In the genomic region with DNA sequence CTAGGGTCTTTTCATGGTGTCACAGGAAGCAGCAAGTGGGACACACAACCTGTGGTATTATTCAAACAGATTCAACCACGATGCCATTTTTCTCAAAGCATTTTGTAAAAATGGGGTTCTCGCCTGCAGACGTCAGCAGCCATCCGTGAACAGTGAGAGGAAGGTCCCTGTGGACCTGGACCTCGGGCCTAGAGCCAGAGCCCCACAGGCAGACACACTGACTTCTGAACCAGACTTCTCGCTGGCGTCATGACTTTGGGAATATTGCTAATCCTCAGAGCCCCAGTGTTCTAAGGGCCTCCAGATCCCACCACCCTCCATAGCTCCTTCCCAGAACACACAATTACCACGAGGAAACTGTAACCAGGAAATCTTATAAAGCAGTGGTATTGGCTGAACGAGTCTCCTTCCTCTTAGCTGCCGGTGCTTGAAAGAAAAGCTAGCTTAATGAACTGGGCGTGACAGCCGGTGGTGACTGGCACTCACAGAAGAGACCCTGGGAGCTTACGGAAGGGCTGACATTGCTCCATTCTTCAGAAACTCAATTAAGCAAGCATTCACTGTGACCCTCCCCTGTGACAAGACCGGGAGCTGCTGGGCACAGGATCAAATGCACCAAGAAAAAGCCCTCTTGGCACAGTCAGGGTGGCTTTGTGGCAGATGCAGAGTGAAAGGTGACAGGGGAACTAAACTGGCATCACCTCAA, we compare ENCODE assay signal across 21 mouse cellular contexts. TPM values are rescaled to one million over a fixed set of nuclear protein-coding genes. Genes with fewer than 3 reads are reported as not detected.
A peak's percentile ranks its signal among the peaks of the same experiment; 100 is the strongest.
DNase-seq lines count a peak whose midpoint lies in the region; ATAC-seq and TF ChIP-seq lines count a peak whose summit lies in the region.
"Had no signal": no experiment of that assay in that cellular context is flagged by ENCODE, and none has a peak within 500 bp of the region (broad histone marks: within the 10 kb centered on the region; RNA-seq: fewer than 3 reads in every experiment).

No protein-coding gene starts in this region.

- no peak overlapping the region for H3K4me3 ChIP-seq in kidney, embryonic 14.5 days (ENCODE audit: low read length)
- no peak overlapping the region for H3K4me3 ChIP-seq in forebrain, embryonic 11.5 days (ENCODE audit: low read depth, low read length)
- H3K4me3 ChIP-seq: embryonic facial prominence, embryonic 12.5 days; intestine, embryonic 15.5 days; limb, embryonic 15.5 days; megakaryocyte, embryonic 14.5 days had no signal

- H3K27ac ChIP-seq in kidney, embryonic 14.5 days (ENCODE audit: low read depth, low read length): no peak overlapping the region
- no peak overlapping the region for H3K27ac ChIP-seq in forebrain, embryonic 11.5 days (ENCODE audit: low read depth, low read length)
- H3K27ac ChIP-seq: embryonic facial prominence, embryonic 12.5 days; intestine, embryonic 15.5 days; limb, embryonic 15.5 days had no signal

- H3K27me3 ChIP-seq in kidney, embryonic 14.5 days (ENCODE audit: control insufficient read depth, insufficient read depth, low read length): 0 out of 2 replicates have a peak, but pooled peaks cover 4% of the 10 kb centered on the region
- H3K27me3 ChIP-seq in forebrain, embryonic 11.5 days (ENCODE audit: control insufficient read depth, insufficient read depth, low read length): no peaks in the 10 kb centered on the region
- H3K27me3 ChIP-seq: embryonic facial prominence, embryonic 12.5 days; intestine, embryonic 15.5 days; limb, embryonic 15.5 days had no signal

- TF ChIP-seq POLR2A in brain, embryonic 14.5 days (IDR thresholded peaks at IDR 0.05; ENCODE audit: borderline replicate concordance, extremely low read depth, insufficient read depth, insufficient read length, poor library complexity, severe bottlenecking): no peak

- ATAC-seq in kidney, embryonic 14.5 days (ENCODE audit: low FRiP score, low TSS enrichment): no peak
- ATAC-seq in forebrain, embryonic 11.5 days (replicated peaks; ENCODE audit: low FRiP score): peak; percentile 58
- peak; percentile 64 for ATAC-seq in megakaryocyte progenitor cell, adult 5-6 weeks (replicated peaks; ENCODE audit: poor library complexity)
- ATAC-seq in monocyte, adult 5-6 weeks (replicated peaks; ENCODE audit: insufficient number of reproducible peaks, low FRiP score, low TSS enrichment, poor library complexity, severe bottlenecking): no peak
- ATAC-seq: intestine, embryonic 15.5 days had no signal

- no peaks in the 10 kb centered on the region for H3K4me1 ChIP-seq in kidney, embryonic 14.5 days (ENCODE audit: control insufficient read depth, insufficient read depth, low read length)
- H3K4me1 ChIP-seq in forebrain, embryonic 11.5 days (replicated peaks; ENCODE audit: control insufficient read depth, insufficient read depth, low read length): peaks cover 3% of the 10 kb centered on the region; the same call in 1 of the 2 replicates
- H3K4me1 ChIP-seq: embryonic facial prominence, embryonic 12.5 days; intestine, embryonic 15.5 days had no signal

- DNase-seq in kidney, adult 18-20 months: peak; percentile 41
- DNase-seq in brain, embryonic 14.5 days (ENCODE audit: low read depth): peak; percentile 87
- DNase-seq in forebrain, embryonic 11.5 days (ENCODE audit: low spot score): peak; percentile 56
- DNase-seq in cerebellum, adult 9-11 months: no peak
- DNase-seq: adrenal gland, postnatal 36 days; cerebellum, adult 18-20 months; gastrocnemius, postnatal 25 days; lung, embryonic 14.5 days had no signal

- 46% methylated on average over 14 of the region's 14 CpGs for WGBS in kidney, embryonic 14.5 days
- 25% methylated on average over 14 of the region's 14 CpGs for whole genome bisulfite sequencing in forebrain, embryonic 11.5 days

- H3K9ac ChIP-seq in kidney, embryonic 14.5 days (ENCODE audit: low read depth, low read length): no peak overlapping the region
- H3K9ac ChIP-seq in forebrain, embryonic 11.5 days (ENCODE audit: low read length): no peak overlapping the region
- H3K9ac ChIP-seq: embryonic facial prominence, embryonic 12.5 days; intestine, embryonic 15.5 days; limb, embryonic 15.5 days; lung, embryonic 14.5 days had no signal

- H3K4me2 ChIP-seq in kidney, embryonic 14.5 days (replicated peaks; ENCODE audit: low read depth, low read length): no peak overlapping the region
- 0 out of 2 replicates have a peak overlapping the region, but pooled peaks have one; percentile 21 for H3K4me2 ChIP-seq in forebrain, embryonic 11.5 days (ENCODE audit: low read depth, low read length, severe bottlenecking)
- H3K4me2 ChIP-seq: embryonic facial prominence, embryonic 12.5 days; intestine, embryonic 15.5 days; limb, embryonic 15.5 days; lung, embryonic 14.5 days had no signal

- TF ChIP-seq CTCF in brain, embryonic 14.5 days (IDR thresholded peaks at IDR 0.05; ENCODE audit: borderline replicate concordance, extremely low read depth, insufficient read depth, insufficient read length): no peak

- no peaks in the 10 kb centered on the region for H3K9me3 ChIP-seq in kidney, embryonic 14.5 days (ENCODE audit: control insufficient read depth, low read length)
- no peaks in the 10 kb centered on the region for H3K9me3 ChIP-seq in forebrain, embryonic 11.5 days (ENCODE audit: control insufficient read depth, low read length)
- H3K9me3 ChIP-seq: embryonic facial prominence, embryonic 12.5 days; intestine, embryonic 15.5 days; limb, embryonic 15.5 days; megakaryocyte, embryonic 14.5 days had no signal

- H3K36me3 ChIP-seq in kidney, embryonic 14.5 days (ENCODE audit: control insufficient read depth, insufficient read depth, low read length): no peaks in the 10 kb centered on the region
- no peaks in the 10 kb centered on the region for H3K36me3 ChIP-seq in forebrain, embryonic 11.5 days (ENCODE audit: control insufficient read depth, insufficient read depth, low read length)
- H3K36me3 ChIP-seq: embryonic facial prominence, embryonic 12.5 days; intestine, embryonic 15.5 days; limb, embryonic 15.5 days had no signal

RNA-seq across cellular contexts. Expression of gene Prok1, which starts 2.0 kb away (rescaled TPM):
- polyA plus RNA-seq in kidney, embryonic 14.5 days (2014; fragmentation: Nextera tagmentation; extraction: Ambion mirVana): 0.09 TPM in 1 of 2 replicates, not detected in the other
- 0.53 and 0.78 TPM in 2 replicates for polyA plus RNA-seq in brain, embryonic 14.5 days (2012; rRNA removed)
- polyA plus RNA-seq in forebrain, embryonic 11.5 days (2014; fragmentation: Nextera tagmentation; extraction: Ambion mirVana): 0.11 TPM in 1 of 2 replicates, not detected in the other
- total RNA-seq in megakaryocyte progenitor cell, adult 5-6 weeks (2015): 0.22 TPM in 1 of 2 replicates, not detected in the other
- not detected in 2 replicates for total RNA-seq in megakaryocyte progenitor cell, adult 5-6 weeks (2017)
- total RNA-seq in monocyte, adult 5-6 weeks (2017): 0.21 TPM in 1 of 3 replicates, not detected in the others
- total RNA-seq: CH12.LX; gastrocnemius, postnatal 25 days had no signal
- polyA plus RNA-seq: embryonic facial prominence, embryonic 12.5 days; heart, embryonic 14.5 days; intestine, embryonic 15.5 days; neural tube, embryonic 11.5 days; spleen, adult 2 months; testis, adult 2 months had no signal

RNA-seq across cellular contexts. Expression of gene A630076J17Rik, which starts 11.1 kb away (rescaled TPM):
- not detected in 2 replicates for polyA plus RNA-seq in kidney, embryonic 14.5 days (2014; fragmentation: Nextera tagmentation; extraction: Ambion mirVana)
- not detected in 2 replicates for polyA plus RNA-seq in brain, embryonic 14.5 days (2012; rRNA removed)
- not detected in 2 replicates for polyA plus RNA-seq in forebrain, embryonic 11.5 days (2014; fragmentation: Nextera tagmentation; extraction: Ambion mirVana)
- total RNA-seq in megakaryocyte progenitor cell, adult 5-6 weeks (2015): not detected in 2 replicates
- not detected in 2 replicates for total RNA-seq in megakaryocyte progenitor cell, adult 5-6 weeks (2017)
- not detected in 3 replicates for total RNA-seq in monocyte, adult 5-6 weeks (2017)
- total RNA-seq: adrenal gland, postnatal 36 days; CH12.LX; gastrocnemius, postnatal 25 days; left cerebral cortex, adult 18-20 months had no signal
- polyA plus RNA-seq: embryonic facial prominence, embryonic 12.5 days; intestine, embryonic 15.5 days; limb, embryonic 15.5 days; neural tube, embryonic 11.5 days; spleen, adult 2 months; testis, adult 2 months had no signal

RNA-seq across cellular contexts. Expression of gene Cym, which starts 20.0 kb away (rescaled TPM):
- polyA plus RNA-seq in kidney, embryonic 14.5 days (2014; fragmentation: Nextera tagmentation; extraction: Ambion mirVana): not detected in 2 replicates
- 0.64 and 0.90 TPM in 2 replicates for polyA plus RNA-seq in brain, embryonic 14.5 days (2012; rRNA removed)
- not detected in 2 replicates for polyA plus RNA-seq in forebrain, embryonic 11.5 days (2014; fragmentation: Nextera tagmentation; extraction: Ambion mirVana)
- total RNA-seq in megakaryocyte progenitor cell, adult 5-6 weeks (2015): not detected in 2 replicates
- total RNA-seq in megakaryocyte progenitor cell, adult 5-6 weeks (2017): not detected in 2 replicates
- total RNA-seq in monocyte, adult 5-6 weeks (2017): 3.7 to 7.2 TPM in 2 of 3 replicates, not detected in the other
- total RNA-seq: CH12.LX; gastrocnemius, postnatal 25 days; left cerebral cortex, adult 18-20 months had no signal
- polyA plus RNA-seq: neural tube, embryonic 11.5 days; testis, adult 2 months had no signal

RNA-seq across cellular contexts. Expression of gene Lamtor5, which starts 37.1 kb away (rescaled TPM):
- 190 and 230 TPM in 2 replicates for polyA plus RNA-seq in kidney, embryonic 14.5 days (2014; fragmentation: Nextera tagmentation; extraction: Ambion mirVana)
- polyA plus RNA-seq in brain, embryonic 14.5 days (2012; rRNA removed): 91.3 and 119 TPM in 2 replicates
- polyA plus RNA-seq in forebrain, embryonic 11.5 days (2014; fragmentation: Nextera tagmentation; extraction: Ambion mirVana): 174 and 177 TPM in 2 replicates
- 122 and 131 TPM in 2 replicates for total RNA-seq in megakaryocyte progenitor cell, adult 5-6 weeks (2015)
- 47.2 and 71.8 TPM in 2 replicates for total RNA-seq in megakaryocyte progenitor cell, adult 5-6 weeks (2017)
- total RNA-seq in monocyte, adult 5-6 weeks (2017): 53.9 to 104 TPM (median 75.6 TPM) in 3 replicates

RNA-seq across cellular contexts. Expression of gene Slc16a4, which starts 49.5 kb away (rescaled TPM):
- polyA plus RNA-seq in kidney, embryonic 14.5 days (2014; fragmentation: Nextera tagmentation; extraction: Ambion mirVana): 4.4 and 5.1 TPM in 2 replicates
- polyA plus RNA-seq in brain, embryonic 14.5 days (2012; rRNA removed): 0.49 and 0.81 TPM in 2 replicates
- polyA plus RNA-seq in forebrain, embryonic 11.5 days (2014; fragmentation: Nextera tagmentation; extraction: Ambion mirVana): 2.3 and 3.2 TPM in 2 replicates
- 0.35 TPM in 1 of 2 replicates, not detected in the other for total RNA-seq in megakaryocyte progenitor cell, adult 5-6 weeks (2015)
- total RNA-seq in megakaryocyte progenitor cell, adult 5-6 weeks (2017): 0.37 TPM in 1 of 2 replicates, not detected in the other
- 0.67 to 1.1 TPM (median 0.96 TPM) in 3 replicates for total RNA-seq in monocyte, adult 5-6 weeks (2017)

Comparison
In these comparisons a context has a peak if more than half of its experiments do, and no peak if none do; other contexts are left out.
1. ATAC-seq: peak in forebrain, embryonic 11.5 days (single experiment) and megakaryocyte progenitor cell, adult 5-6 weeks (single experiment); none in kidney, embryonic 14.5 days (single experiment) and monocyte, adult 5-6 weeks (single experiment).